Mouse (Mus musculus) olfactory bulb, adult 2 months (tissue): ENCODE measurements around the gene Efcab9. TPM values are rescaled to one million over a fixed set of nuclear protein-coding genes. Genes with fewer than 3 reads are reported as not detected.

Source experiments
- H3K27ac ChIP-seq: fragments of 200-500 bp; 2 replicates; pipeline ENCODE4 v1.5.1; 2012; ENCODE audit warnings: low read depth, low read length; ENCODE audit not compliant: insufficient read depth
- H3K4me1 ChIP-seq: fragments of 200-500 bp; 2 replicates; pipeline ENCODE4 v1.6.1; 2012; ENCODE audit warnings: low read length; ENCODE audit not compliant: control insufficient read depth, insufficient read depth
- H3K4me3 ChIP-seq: fragments of 200-500 bp; 2 replicates; pipeline ENCODE4 v1.5.1; 2012; ENCODE audit warnings: mild to moderate bottlenecking, low read depth, low read length, moderate library complexity; ENCODE audit not compliant: insufficient read depth
- CTCF ChIP-seq: fragments of 200-500 bp; IDR thresholded peaks from 2 replicates; pipeline ENCODE4 v1.5.1; 2012; ENCODE audit warnings: low read depth, mild to moderate bottlenecking, low read length, moderate library complexity; ENCODE audit not compliant: insufficient read depth
- POLR2A ChIP-seq: fragments of 200-500 bp; IDR thresholded peaks from 2 replicates; pipeline ENCODE4 v1.6.1; 2012; ENCODE audit warnings: mild to moderate bottlenecking, low read depth, low read length, moderate library complexity; ENCODE audit not compliant: insufficient read depth
- WGBS: fragments of 180-500 bp; shearing (Covaris S2); methylation state at CpG from one replicate; pipeline ENCODE4 v1.1.7; 2018; 5-methylcytosine and 5-hydroxymethylcytosine counted together
- polyA plus RNA-seq: library from polyadenylated mRNA; stranded (reverse); fragments of >200 nt; gene quantifications from 2 replicates; pipeline ENCODE4 v1.2.4, GENCODE M21; 2012; ENCODE audit warnings: low replicate concordance; ENCODE audit not compliant: missing spikeins, insufficient read depth, insufficient read length

Efcab9 gene
- polyA plus RNA-seq, 1 experiment = not detected

DNA sequence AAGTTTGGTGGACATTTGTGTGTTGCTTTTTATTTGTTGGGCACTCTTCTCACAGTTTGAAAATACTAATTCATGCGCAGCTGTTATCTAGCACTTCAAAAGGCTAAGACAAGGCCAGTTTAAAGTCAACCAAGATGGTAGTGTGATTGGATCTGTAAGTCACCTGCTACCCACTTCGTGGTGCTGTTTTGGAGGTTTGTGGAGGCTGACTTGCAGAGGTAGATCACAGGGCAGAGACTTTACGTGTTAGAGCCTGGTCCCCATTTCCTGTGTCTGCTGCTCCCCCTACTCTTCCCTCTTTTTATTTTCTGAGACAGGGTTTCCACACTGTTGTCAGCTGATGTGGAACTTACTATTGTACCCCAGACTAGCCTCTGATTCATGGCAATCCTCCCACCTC lies 57.2 kb downstream of the Efcab9 start:
- WGBS = 89% methylated on average over 3 of the region's 3 CpGs
- no peaks in the 10 kb centered on the region for H3K4me1 ChIP-seq
- H3K4me3 ChIP-seq = no peak overlapping the region
- H3K27ac ChIP-seq = no peak overlapping the region
- TF ChIP-seq CTCF (no peak), POLR2A (no peak)

Other genes starting within 250 kb of the Efcab9 start
- not detected in 2 replicates for gene Hba-a1, start 248.6 kb downstream of the Efcab9 start, polyA plus RNA-seq
- not detected in 2 replicates for gene Hbq1b, start 245.1 kb downstream of the Efcab9 start, polyA plus RNA-seq
- gene Hba-a2, start 235.6 kb downstream of the Efcab9 start, polyA plus RNA-seq = not detected in 2 replicates
- not detected in 2 replicates for gene Hbq1a, start 232.0 kb downstream of the Efcab9 start, polyA plus RNA-seq
- not detected in 2 replicates for gene Sh3pxd2b, start 184.3 kb downstream of the Efcab9 start, polyA plus RNA-seq
- not detected in 2 replicates for gene Ubtd2, start 76.7 kb downstream of the Efcab9 start, polyA plus RNA-seq
- not detected in 2 replicates for gene Stk10, start 1.2 kb upstream of the Efcab9 start, polyA plus RNA-seq
- gene Fbxw11, start 110.6 kb upstream of the Efcab9 start, polyA plus RNA-seq = not detected in 2 replicates